Mouse (Mus musculus) stomach, postnatal 0 days (tissue): ENCODE measurements around the gene Olfr62. TPM values are rescaled to one million over a fixed set of nuclear protein-coding genes. Genes with fewer than 3 reads are reported as not detected.

Experiments
- ATAC-seq: fragments of 200-750 bp; cut with Nextera tagmentation; 2 replicates; pipeline ENCODE4 v1.8.0; 2017; ENCODE audit not compliant: low FRiP score, low TSS enrichment
- DNase-seq: peaks from one replicate; pipeline ENCODE4 v3.0.0-alpha.2; 2016; ENCODE audit warnings: low spot score
- H3K27ac ChIP-seq: fragments of 300-500 bp; sonication (generic); replicated peaks from 2 replicates; pipeline ENCODE4 v1.5.1; 2014; ENCODE audit warnings: mild to moderate bottlenecking, control low read depth
- H3K27me3 ChIP-seq: fragments of 300-500 bp; sonication (generic); 2 replicates; pipeline ENCODE4 v1.6.1; 2014; ENCODE audit warnings: low read length; ENCODE audit not compliant: control insufficient read depth, insufficient read depth
- H3K36me3 ChIP-seq: fragments of 300-500 bp; sonication (generic); 2 replicates; pipeline ENCODE4 v1.6.1; 2014; ENCODE audit warnings: low read length, mixed read lengths; ENCODE audit not compliant: control insufficient read depth, insufficient read depth
- H3K4me1 ChIP-seq: fragments of 300-500 bp; sonication (generic); replicated peaks from 2 replicates; pipeline ENCODE4 v1.6.1; 2014; ENCODE audit warnings: antibody characterized with exemption; ENCODE audit not compliant: control insufficient read depth, insufficient read depth
- H3K4me2 ChIP-seq: fragments of 300-500 bp; sonication (generic); replicated peaks from 2 replicates; pipeline ENCODE4 v1.6.1; 2014; ENCODE audit warnings: low read depth, mild to moderate bottlenecking, control low read depth, moderate library complexity
- H3K4me3 ChIP-seq: fragments of 300-500 bp; sonication (generic); 2 replicates; pipeline ENCODE4 v1.5.1; 2014; ENCODE audit warnings: low read depth, low read length, control low read depth
- H3K9ac ChIP-seq: fragments of 300-500 bp; sonication (generic); 2 replicates; pipeline ENCODE4 v1.6.1; 2014; ENCODE audit warnings: mild to moderate bottlenecking, low read length, control low read depth, mixed read lengths
- H3K9me3 ChIP-seq: fragments of 300-500 bp; sonication (generic); 2 replicates; pipeline ENCODE4 v1.6.1; 2016; ENCODE audit warnings: low read length; ENCODE audit not compliant: control insufficient read depth
- CTCF ChIP-seq: IDR thresholded peaks from 2 replicates; pipeline ENCODE4 v1.5.1; 2016; ENCODE audit warnings: antibody characterized with exemption, low read depth, mild to moderate bottlenecking, moderate library complexity
- EP300 ChIP-seq: optimal IDR thresholded peaks from 2 replicates; pipeline ENCODE3; 2016; ENCODE audit warnings: antibody characterized with exemption
- WGBS: fragments of 180-500 bp; shearing (Covaris S2); extraction: QIAGEN DNeasy Blood & Tissue Kit; methylation state at CpG from one replicate; pipeline ENCODE4 v1.1.7; 2014; 5-methylcytosine and 5-hydroxymethylcytosine counted together
- polyA plus RNA-seq: library from polyadenylated mRNA; unstranded; fragments of >200 nt; fragmentation: Nextera tagmentation; extraction: Ambion mirVana; gene quantifications from 2 replicates; pipeline ENCODE4 v1.2.1, GENCODE M21; 2015

The Olfr62 gene
- polyA plus RNA-seq, 1 experiment from 2014 or later: not detected

DNA sequence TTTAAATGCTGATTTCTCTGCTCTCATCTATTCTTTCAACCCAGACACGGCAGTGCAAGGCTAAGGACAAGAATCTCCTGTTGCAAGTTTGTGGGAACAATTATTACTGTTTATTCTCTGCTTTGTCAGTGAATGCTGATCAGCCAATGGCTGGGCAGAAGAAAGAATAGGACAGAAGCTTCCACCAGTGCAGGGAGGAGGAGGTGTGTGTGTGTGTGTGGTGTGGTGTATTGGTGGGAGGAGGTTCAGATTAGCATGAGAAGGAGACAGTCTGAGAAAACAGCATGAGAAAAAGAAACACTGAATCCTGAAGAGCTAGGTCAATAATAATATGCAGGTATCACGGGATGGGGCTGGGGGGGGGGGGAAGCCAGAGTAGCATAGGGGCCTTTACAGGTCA is 35.1 kb downstream of the Olfr62 start:
- H3K9me3 ChIP-seq: no peaks in the 10 kb centered on the region
- no peaks in the 10 kb centered on the region for H3K36me3 ChIP-seq
- TF ChIP-seq CTCF (no peak), EP300 (no peak)
- H3K4me2 ChIP-seq: no peak overlapping the region
- H3K27ac ChIP-seq: no peak overlapping the region
- 29% methylated on average over 2 of the region's 2 CpGs for WGBS
- no peak overlapping the region for H3K9ac ChIP-seq
- ATAC-seq (no peak), DNase-seq (no peak)
- no peaks in the 10 kb centered on the region for H3K4me1 ChIP-seq
- no peaks in the 10 kb centered on the region for H3K27me3 ChIP-seq
- no peak overlapping the region for H3K4me3 ChIP-seq

DNA sequence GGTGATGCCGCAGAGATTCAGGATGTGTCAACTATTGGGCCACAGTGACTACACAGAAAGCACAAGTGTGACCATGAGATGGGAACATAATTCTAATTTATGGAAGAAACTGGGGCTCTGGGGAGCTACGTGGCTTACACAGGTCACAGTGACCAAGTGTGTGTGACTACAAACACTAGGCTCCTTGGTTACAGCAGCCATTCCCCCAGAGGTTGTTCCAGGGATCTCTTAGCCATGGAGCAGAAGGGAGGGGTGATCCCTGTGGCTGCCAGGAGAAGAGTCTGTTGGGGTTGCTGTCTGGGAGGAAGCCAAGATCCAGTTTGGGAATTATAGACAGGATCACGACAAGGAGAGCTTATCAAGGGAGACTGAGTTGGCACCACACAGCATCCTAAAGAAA is 44.5 kb downstream of the Olfr62 start, which contains the start of gene Olfr1341:
Olfr1341 (plus strand) TSS at position 301 of the 400 bp plus-strand sequence.
- WGBS: 68% methylated on average over 3 of the region's 3 CpGs
- Histone ChIP-seq H3K9ac (no peak within 1 kb of the TSS), H3K27ac (no peak within 1 kb of the TSS), H3K4me2 (no peak within 1 kb of the TSS), H3K4me3 (no peak within 1 kb of the TSS), H3K4me1 (no peaks in the 10 kb centered on the region), H3K36me3 (no peaks in the 10 kb centered on the region), H3K9me3 (no peaks in the 10 kb centered on the region), H3K27me3 (no peaks in the 10 kb centered on the region)
- TF ChIP-seq CTCF (no peak), EP300 (no peak)
- ATAC-seq (no peak), DNase-seq (no peak)

DNA sequence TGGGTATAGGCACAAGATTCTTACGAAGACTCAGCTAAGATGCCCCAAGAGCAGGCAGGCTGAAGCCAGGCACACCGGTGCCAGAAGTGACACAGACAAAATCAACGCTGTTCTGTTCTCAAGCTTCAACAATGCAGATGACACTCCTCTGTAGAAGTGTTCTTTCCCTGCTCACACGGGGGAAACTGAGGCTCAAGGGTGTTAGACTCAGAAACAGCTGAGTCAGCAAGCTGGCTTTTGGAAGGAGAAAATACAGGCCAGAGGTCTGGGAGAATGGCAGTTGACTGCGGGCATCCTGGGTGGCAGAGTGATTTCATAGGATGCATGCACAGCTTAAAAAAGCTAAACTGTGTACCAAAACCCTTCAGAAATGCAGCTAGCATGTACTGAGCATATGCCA is 49.3 kb downstream of the Olfr62 start:
- Histone ChIP-seq H3K4me3 (no peak overlapping the region), H3K4me1 (no peaks in the 10 kb centered on the region), H3K36me3 (no peaks in the 10 kb centered on the region), H3K9me3 (no peaks in the 10 kb centered on the region), H3K9ac (no peak overlapping the region), H3K27ac (no peak overlapping the region), H3K27me3 (no peaks in the 10 kb centered on the region), H3K4me2 (no peak overlapping the region)
- DNase-seq (no peak), ATAC-seq (no peak)
- TF ChIP-seq EP300 (no peak), CTCF (no peak)
- WGBS: 76% methylated on average over 5 of the region's 5 CpGs

GRCm38 (mm10) chr4:118711656-118712055 is 52.9 kb downstream of the Olfr62 start:
- ATAC-seq (no peak), DNase-seq (no peak)
- Histone ChIP-seq H3K9me3 (no peaks in the 10 kb centered on the region), H3K4me2 (no peak overlapping the region), H3K9ac (no peak overlapping the region), H3K4me3 (no peak overlapping the region), H3K4me1 (no peaks in the 10 kb centered on the region), H3K27me3 (no peaks in the 10 kb centered on the region), H3K27ac (no peak overlapping the region), H3K36me3 (no peaks in the 10 kb centered on the region)
- TF ChIP-seq CTCF (no peak), EP300 (no peak)
- WGBS: 50% methylated on average over 1 of the region's 1 CpGs

Other genes starting within 250 kb of the Olfr62 start
- gene Szt2, start 249.7 kb upstream of the Olfr62 start, polyA plus RNA-seq: 2.1 and 2.4 TPM in 2 replicates
- gene Med8, start 249.6 kb upstream of the Olfr62 start, polyA plus RNA-seq: 86.7 and 87.3 TPM in 2 replicates
- 366 and 374 TPM in 2 replicates for gene Elovl1, start 230.9 kb upstream of the Olfr62 start, polyA plus RNA-seq
- 50.0 and 67.3 TPM in 2 replicates for gene Cdc20, start 221.6 kb upstream of the Olfr62 start, polyA plus RNA-seq
- gene Mpl, start 201.4 kb upstream of the Olfr62 start, polyA plus RNA-seq: 0.05 and 0.06 TPM in 2 replicates
- gene Tie1, start 168.9 kb upstream of the Olfr62 start, polyA plus RNA-seq: 9.2 and 9.3 TPM in 2 replicates
- gene 2610528J11Rik, start 132.0 kb upstream of the Olfr62 start, polyA plus RNA-seq: 56.8 and 57.6 TPM in 2 replicates
- 41.3 and 42.7 TPM in 2 replicates for gene Tmem125, start 114.9 kb upstream of the Olfr62 start, polyA plus RNA-seq
- 1.2 and 1.3 TPM in 2 replicates for gene Cfap57, start 38.2 kb upstream of the Olfr62 start, polyA plus RNA-seq
- gene Ebna1bp2, start 38.2 kb upstream of the Olfr62 start, polyA plus RNA-seq: 90.4 and 94.5 TPM in 2 replicates
- not detected in 2 replicates for gene Olfr1342, start 33.8 kb downstream of the Olfr62 start, polyA plus RNA-seq
- not detected in 2 replicates for gene Olfr1341, start 44.6 kb downstream of the Olfr62 start, polyA plus RNA-seq
- gene Olfr1340, start 61.2 kb downstream of the Olfr62 start, polyA plus RNA-seq: not detected in 2 replicates
- gene Olfr1339, start 73.2 kb downstream of the Olfr62 start, polyA plus RNA-seq: not detected in 2 replicates
- not detected in 2 replicates for gene Olfr1338, start 99.8 kb downstream of the Olfr62 start, polyA plus RNA-seq
- gene Olfr1337, start 123.6 kb downstream of the Olfr62 start, polyA plus RNA-seq: not detected in 2 replicates
- gene Olfr1335, start 151.0 kb downstream of the Olfr62 start, polyA plus RNA-seq: not detected in 2 replicates
- gene Olfr1333, start 177.3 kb downstream of the Olfr62 start, polyA plus RNA-seq: not detected in 2 replicates
- not detected in 2 replicates for gene Olfr1331, start 205.7 kb downstream of the Olfr62 start, polyA plus RNA-seq
- gene Olfr1330, start 229.6 kb downstream of the Olfr62 start, polyA plus RNA-seq: 0.02 TPM in 1 of 2 replicates, not detected in the other